Mouse (Mus musculus) MEL (cell line): ENCODE results near the gene Hmg20b.

Experiments
- BHLHE40 ChIP-seq: IDR thresholded peaks from 2 replicates; pipeline ENCODE4 v1.6.1; 2012; ENCODE audit warnings: low read depth, mild to moderate bottlenecking, inconsistent platforms, low read length, improper control_type of control experiment, borderline replicate concordance
- CTCF ChIP-seq, 3 experiments: IDR thresholded peaks in 2 of 3; conservative IDR thresholded peaks in 1 of 3; 2 replicates each; pipeline ENCODE4 v1.5.1; 2011 to 2012; ENCODE audit warnings: low read length in 3 of 3, low read depth in 2 of 3, mild to moderate bottlenecking in 2 of 3, improper control_type of control experiment in 1 of 3, inconsistent platforms in 1 of 3, mixed read lengths in 1 of 3, moderate library complexity in 1 of 3; ENCODE audit not compliant: control insufficient read depth in 1 of 3, insufficient read depth in 1 of 3, poor library complexity in 1 of 3, severe bottlenecking in 1 of 3
- EP300 ChIP-seq, 2 experiments: IDR thresholded peaks; 2 replicates each; pipeline ENCODE4 v1.6.1; 2011; ENCODE audit warnings: improper control_type of control experiment in 2 of 2, low read length in 2 of 2, low read depth in 1 of 2, mild to moderate bottlenecking in 1 of 2
- HCFC1 ChIP-seq: IDR thresholded peaks from 2 replicates; pipeline ENCODE4 v1.6.1; 2012; ENCODE audit warnings: low read depth, mild to moderate bottlenecking, inconsistent platforms, low read length, improper control_type of control experiment, moderate library complexity
- POLR2A ChIP-seq, 2 experiments: IDR thresholded peaks; 2 replicates each; pipeline ENCODE4 v1.6.1; 2011 to 2012; ENCODE audit warnings: low read length in 2 of 2, mild to moderate bottlenecking in 2 of 2, control low read depth in 1 of 2, improper control_type of control experiment in 1 of 2, low read depth in 1 of 2, moderate library complexity in 1 of 2; ENCODE audit not compliant: control insufficient read depth in 1 of 2, insufficient read depth in 1 of 2, poor library complexity in 1 of 2
- RAD21 ChIP-seq: IDR thresholded peaks from 2 replicates; pipeline ENCODE4 v1.6.1; 2011; ENCODE audit warnings: mild to moderate bottlenecking, low read depth, low read length, improper control_type of control experiment
- TCF12 ChIP-seq: IDR thresholded peaks from 2 replicates; pipeline ENCODE4 v1.6.1; 2014; ENCODE audit warnings: low read depth, mild to moderate bottlenecking, inconsistent platforms, low read length, improper control_type of control experiment, moderate library complexity
- USF1 ChIP-seq: IDR thresholded peaks from 2 replicates; pipeline ENCODE4 v1.6.1; 2014; ENCODE audit warnings: low read depth, mild to moderate bottlenecking, inconsistent platforms, low read length, improper control_type of control experiment, moderate library complexity
- USF2 ChIP-seq, 2 experiments: IDR thresholded peaks; 2 replicates each; pipeline ENCODE4 v1.6.1; 2011 to 2012; ENCODE audit warnings: improper control_type of control experiment in 2 of 2, low read length in 2 of 2, borderline replicate concordance in 1 of 2, inconsistent platforms in 1 of 2, low read depth in 1 of 2, mild to moderate bottlenecking in 1 of 2; ENCODE audit not compliant: insufficient read depth in 1 of 2

GRCm38 (mm10) chr10:81389801-81390677, 39.8 kb upstream of the Hmg20b start:
- TF ChIP-seq BHLHE40 (no peak), CTCF (IDR thresholded peaks at IDR 0.05 in 2 of 3, conservative IDR thresholded peaks at IDR 0.05 in 1 of 3; ENCODE audit: control insufficient read depth in 1 of 3, insufficient read depth in 1 of 3, low read depth in 2 of 3, low read length in 3 of 3, poor library complexity in 1 of 3, severe bottlenecking in 1 of 3) (peak; percentile 88 to 98 (median 96)), POLR2A (IDR thresholded peaks at IDR 0.05; ENCODE audit: control insufficient read depth in 1 of 2, insufficient read depth in 1 of 2, low read depth in 1 of 2, low read length in 2 of 2, poor library complexity in 1 of 2) (no peak), EP300 (IDR thresholded peaks at IDR 0.05; ENCODE audit: low read depth in 1 of 2, low read length in 2 of 2) (no peak), HCFC1 (no peak), TCF12 (0 out of 2 replicates have a peak, but pooled peaks have one; percentile 6), RAD21 (peak; percentile 62), USF2 (IDR thresholded peaks at IDR 0.05; ENCODE audit: borderline replicate concordance in 1 of 2, insufficient read depth in 1 of 2, low read depth in 1 of 2, low read length in 2 of 2) (no peak), USF1 (no peak)
